In the genomic region with DNA sequence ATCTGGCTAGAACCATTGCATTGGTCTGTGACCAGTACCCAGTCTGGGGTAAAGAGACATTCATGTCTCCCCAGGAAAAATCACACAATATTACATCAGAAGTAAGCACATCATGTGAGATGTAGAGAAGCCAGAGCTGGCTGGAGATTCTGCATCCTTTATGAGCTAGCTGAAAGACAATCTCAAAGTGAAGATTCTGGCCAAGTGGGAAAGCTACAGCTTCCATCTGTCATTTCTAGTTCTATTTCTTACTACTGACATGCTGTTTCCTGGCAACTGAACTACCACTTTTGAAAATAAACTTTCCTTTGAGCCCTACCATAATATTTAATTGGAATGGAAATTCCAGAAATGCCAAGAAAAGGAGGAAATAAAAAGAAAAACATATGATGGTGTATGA, we compare ENCODE assay signal across 17 mouse cellular contexts.
A peak's percentile ranks its signal among the peaks of the same experiment; 100 is the strongest.
DNase-seq lines count a peak whose midpoint lies in the region; ATAC-seq and TF ChIP-seq lines count a peak whose summit lies in the region.
"Had no signal": no experiment of that assay in that cellular context is flagged by ENCODE, and none has a peak within 500 bp of the region (broad histone marks: within the 10 kb centered on the region; RNA-seq: fewer than 3 reads in every experiment).

No protein-coding gene starts in this region.

- TF ChIP-seq POLR2A in embryonic fibroblast, embryonic 13.5 days (IDR thresholded peaks at IDR 0.05; ENCODE audit: low read depth, low read length): no peak

- H3K4me3 ChIP-seq in neural tube, embryonic 15.5 days (replicated peaks): no peak overlapping the region
- H3K4me3 ChIP-seq in embryonic fibroblast, embryonic 13.5 days (ENCODE audit: insufficient read depth, low read length): no peak overlapping the region
- H3K4me3 ChIP-seq in midbrain, embryonic 16.5 days (ENCODE audit: low read depth, low read length): no peak overlapping the region
- H3K4me3 ChIP-seq: heart, embryonic 15.5 days; hindbrain, embryonic 13.5 days; limb, embryonic 12.5 days; liver, embryonic 15.5 days had no signal

- intact Hi-C loops in left cerebral cortex, postnatal 36 days (cut with DNase I): no loop called here

- no peaks in the 10 kb centered on the region for H3K27me3 ChIP-seq in neural tube, embryonic 15.5 days (replicated peaks)
- no peaks in the 10 kb centered on the region for H3K27me3 ChIP-seq in midbrain, embryonic 16.5 days (ENCODE audit: control insufficient read depth, insufficient read depth, low read depth, low read length)
- H3K27me3 ChIP-seq: heart, embryonic 15.5 days; hindbrain, embryonic 13.5 days; limb, embryonic 12.5 days; liver, embryonic 15.5 days had no signal

- no peak for ATAC-seq in neural tube, embryonic 15.5 days (ENCODE audit: low FRiP score)
- no peak for ATAC-seq in midbrain, embryonic 16.5 days
- ATAC-seq: CD4-positive, CD25-positive, alpha-beta regulatory T cell, adult 4 months; intestine, postnatal 0 days had no signal

- peak; percentile 41 to 70 for DNase-seq in frontal cortex, adult 2 months (ENCODE audit: extremely low spot score in 1 of 2, low spot score in 1 of 2)
- no peak for DNase-seq in frontal cortex, postnatal 14 days (ENCODE audit: low spot score in 2 of 2)
- DNase-seq in neural tube, embryonic 10.5 days (ENCODE audit: extremely low spot score, low spot score): no peak
- DNase-seq in left cerebral cortex, postnatal 36 days (ENCODE audit: low spot score in 2 of 2): peak; percentile 7 to 12
- no peak for DNase-seq in ovary, adult 18-20 months (ENCODE audit: low spot score)
- DNase-seq: kidney, postnatal 25 days; lung, postnatal 4 days; thymus, postnatal 14 days had no signal

- TF ChIP-seq CTCF in embryonic fibroblast, embryonic 13.5 days (IDR thresholded peaks at IDR 0.05; ENCODE audit: borderline replicate concordance, insufficient read depth, low read length): no peak

- H3K9me3 ChIP-seq in neural tube, embryonic 15.5 days (replicated peaks): no peaks in the 10 kb centered on the region
- H3K9me3 ChIP-seq in midbrain, embryonic 16.5 days (replicated peaks; ENCODE audit: control insufficient read depth, low read length, poor library complexity, severe bottlenecking): no peaks in the 10 kb centered on the region
- H3K9me3 ChIP-seq: heart, embryonic 15.5 days; hindbrain, embryonic 13.5 days; limb, embryonic 12.5 days; liver, embryonic 15.5 days had no signal

- no peaks in the 10 kb centered on the region for H3K36me3 ChIP-seq in neural tube, embryonic 15.5 days
- H3K36me3 ChIP-seq in midbrain, embryonic 16.5 days (ENCODE audit: control insufficient read depth, insufficient read depth, low read length): no peaks in the 10 kb centered on the region
- H3K36me3 ChIP-seq: heart, embryonic 15.5 days; hindbrain, embryonic 13.5 days; limb, embryonic 12.5 days; liver, embryonic 15.5 days had no signal

- no peaks in the 10 kb centered on the region for H3K4me1 ChIP-seq in neural tube, embryonic 15.5 days
- no peaks in the 10 kb centered on the region for H3K4me1 ChIP-seq in embryonic fibroblast, embryonic 13.5 days (ENCODE audit: control insufficient read depth, insufficient read depth, low read length)
- H3K4me1 ChIP-seq in midbrain, embryonic 16.5 days (ENCODE audit: control insufficient read depth, insufficient read depth, low read length): 0 out of 2 replicates have a peak, but pooled peaks cover 2% of the 10 kb centered on the region
- H3K4me1 ChIP-seq: heart, embryonic 15.5 days; hindbrain, embryonic 13.5 days; limb, embryonic 12.5 days; liver, embryonic 15.5 days had no signal

- H3K9ac ChIP-seq in neural tube, embryonic 15.5 days (replicated peaks): no peak overlapping the region
- H3K9ac ChIP-seq in midbrain, embryonic 16.5 days (ENCODE audit: low read depth, low read length): no peak overlapping the region
- H3K9ac ChIP-seq: heart, embryonic 15.5 days; hindbrain, embryonic 13.5 days; limb, embryonic 12.5 days; liver, embryonic 15.5 days had no signal

- H3K27ac ChIP-seq in neural tube, embryonic 15.5 days (replicated peaks): 0 out of 2 replicates have a peak overlapping the region, but pooled peaks have one; percentile 23
- peak overlapping the region; percentile 38; the same call in 1 of the 2 replicates for H3K27ac ChIP-seq in embryonic fibroblast, embryonic 13.5 days (ENCODE audit: insufficient read depth, low read length)
- no peak overlapping the region for H3K27ac ChIP-seq in midbrain, embryonic 16.5 days (ENCODE audit: low read length)
- H3K27ac ChIP-seq: heart, embryonic 15.5 days; hindbrain, embryonic 13.5 days; limb, embryonic 12.5 days; liver, embryonic 15.5 days had no signal

- H3K4me2 ChIP-seq in neural tube, embryonic 15.5 days: no peak overlapping the region
- no peak overlapping the region for H3K4me2 ChIP-seq in midbrain, embryonic 16.5 days (ENCODE audit: low read length)
- H3K4me2 ChIP-seq: heart, embryonic 15.5 days; hindbrain, embryonic 13.5 days; limb, embryonic 12.5 days; liver, embryonic 15.5 days had no signal

Comparison
In these comparisons a context has a peak if more than half of its experiments do, and no peak if none do; other contexts are left out.
1. DNase-seq: peak in frontal cortex, adult 2 months (2 of 2) and left cerebral cortex, postnatal 36 days (2 of 2); none in frontal cortex, postnatal 14 days (0 of 2), neural tube, embryonic 10.5 days (single experiment) and ovary, adult 18-20 months (single experiment).